Mouse (Mus musculus): ENCODE measurements around the gene Brap. TPM values are rescaled to one million over a fixed set of nuclear protein-coding genes. Genes with fewer than 3 reads are reported as not detected.

The Brap gene
- total RNA-seq, 1 experiment from 2014 or later, result 55.1 TPM

DNA sequence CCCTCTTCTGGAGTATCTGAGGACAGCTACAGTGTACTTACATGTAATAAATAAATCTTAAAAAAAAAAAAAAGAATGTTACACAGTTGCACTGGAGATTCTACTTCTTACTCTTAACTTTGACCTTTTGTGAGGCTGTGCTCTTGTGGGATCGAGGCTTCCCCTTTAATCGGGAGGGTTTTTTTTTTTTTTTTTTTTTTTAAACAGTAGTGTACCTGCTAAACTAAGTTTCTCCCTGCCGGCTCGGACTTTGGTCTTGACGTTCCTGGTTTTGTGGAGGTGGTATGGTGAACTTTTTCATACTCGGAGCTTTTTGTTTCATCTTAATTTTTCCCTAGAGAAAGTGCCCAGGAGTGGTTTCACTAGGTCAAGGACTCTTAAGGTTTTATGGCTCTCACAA lies 54.6 kb downstream of the Brap start:
- no peak for DNase-seq

DNA sequence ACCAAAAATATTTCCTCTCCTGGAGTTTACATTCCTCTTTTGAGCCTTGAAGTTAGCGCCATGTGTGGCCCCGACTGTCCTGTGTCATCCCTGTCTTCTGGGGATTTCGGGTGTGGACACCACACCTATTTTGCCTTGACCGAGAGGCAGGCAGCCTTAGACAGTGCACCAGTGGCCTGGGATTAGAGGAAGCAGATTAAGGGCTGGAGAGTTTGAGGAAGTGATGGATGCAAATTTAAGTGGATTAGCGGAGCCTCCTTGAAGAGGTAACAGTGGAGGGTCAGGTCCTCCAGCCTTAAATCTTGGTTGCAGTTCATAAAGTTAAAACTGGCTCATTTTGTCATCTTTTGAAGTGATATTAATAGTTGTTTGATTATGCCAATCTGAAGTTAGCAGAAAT lies 58.1 kb downstream of the Brap start:
- no peak for DNase-seq

DNA sequence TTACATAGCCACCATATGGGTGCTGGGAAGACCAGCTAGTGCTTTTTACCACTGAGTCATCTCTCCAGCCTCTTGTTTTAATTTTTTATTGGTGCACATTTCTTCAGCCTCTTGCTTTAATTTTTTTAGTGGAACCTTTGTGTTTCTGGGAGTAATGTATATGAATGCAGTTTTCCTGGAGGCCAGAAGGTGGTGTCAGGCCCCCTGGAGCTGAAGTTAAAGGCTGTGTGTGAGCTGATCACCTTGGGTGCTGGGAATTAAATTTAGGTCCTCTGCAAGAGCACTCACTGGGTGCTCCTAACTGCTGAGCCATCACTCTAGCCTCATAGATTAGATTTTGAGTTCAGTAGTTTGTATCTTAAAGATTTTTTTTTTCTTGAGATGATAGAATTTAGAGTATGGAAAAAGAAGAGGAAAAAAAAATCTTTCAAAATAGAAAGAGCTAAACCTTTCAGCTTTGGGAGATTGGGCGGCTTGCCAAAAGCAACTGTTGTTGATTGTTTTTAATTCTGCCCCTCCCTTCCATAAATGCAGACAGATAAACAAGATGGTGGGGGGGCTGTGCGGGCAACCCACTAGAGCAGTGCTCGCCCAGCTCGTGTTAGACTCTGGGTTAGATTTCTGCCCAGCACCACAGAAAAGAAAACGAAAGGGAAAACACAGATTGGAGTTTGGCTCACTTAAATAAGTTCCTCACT lies 60.7 kb downstream of the Brap start:
- DNase-seq, result no peak

DNA sequence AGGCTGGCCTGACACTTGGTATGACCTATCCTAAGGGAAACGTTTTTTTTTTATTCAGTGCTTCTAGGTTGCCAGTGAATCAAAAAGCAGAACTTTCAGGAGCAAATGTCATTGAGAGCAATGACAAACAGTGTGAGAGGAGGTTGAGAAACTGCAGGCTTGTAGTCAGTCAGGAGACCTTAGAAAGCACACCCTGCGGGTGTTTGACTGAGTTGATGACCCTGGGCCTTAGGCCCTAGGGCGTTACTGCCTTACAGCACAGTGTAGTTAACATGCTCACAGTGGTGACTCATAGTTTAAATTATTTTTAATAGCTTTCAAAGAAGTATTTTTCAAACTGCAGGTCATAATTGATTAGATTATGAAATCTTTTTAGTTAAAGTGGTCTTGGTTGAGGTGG lies 61.5 kb downstream of the Brap start:
- DNase-seq, result no peak

DNA sequence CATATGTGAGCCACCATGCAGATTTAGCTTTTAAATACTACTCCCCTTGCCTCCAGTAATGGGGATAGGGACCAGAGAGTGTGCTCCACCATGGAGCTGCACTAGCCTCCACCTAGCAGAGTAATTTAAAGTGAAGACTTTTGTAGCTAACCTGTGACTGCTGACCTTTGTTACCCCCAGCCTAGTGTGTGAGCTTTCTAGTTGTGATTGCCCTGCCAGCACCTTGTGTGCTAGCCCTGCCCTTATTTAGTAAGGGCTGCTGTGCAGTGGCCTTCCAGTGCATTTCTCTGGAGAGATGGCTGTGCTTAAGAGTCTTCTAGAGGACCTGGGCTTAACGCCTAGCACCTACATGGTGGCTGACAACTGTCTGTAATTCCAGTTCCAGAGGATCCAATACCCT lies 64.3 kb downstream of the Brap start:
- DNase-seq, result no peak

DNA sequence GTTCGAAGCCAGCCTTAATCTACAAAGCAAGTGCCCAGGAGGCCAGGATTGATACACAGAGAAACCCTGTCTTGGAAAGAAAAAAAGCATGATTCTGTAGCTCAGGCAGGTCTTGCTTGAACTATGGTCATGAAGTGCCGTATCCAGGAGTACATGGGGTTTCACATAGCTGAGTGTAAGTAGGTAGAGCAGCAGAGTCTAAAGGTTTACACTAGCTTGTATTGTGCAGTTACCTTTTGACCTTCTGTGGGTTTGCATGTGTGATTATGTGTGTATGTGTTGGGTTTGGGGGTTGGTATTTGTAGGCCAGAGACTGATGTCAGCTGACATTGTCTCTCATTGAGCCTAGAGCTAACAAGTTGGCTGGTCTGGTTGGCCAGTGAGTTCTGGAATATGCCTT lies 69.7 kb downstream of the Brap start:
- DNase-seq, result no peak

DNA sequence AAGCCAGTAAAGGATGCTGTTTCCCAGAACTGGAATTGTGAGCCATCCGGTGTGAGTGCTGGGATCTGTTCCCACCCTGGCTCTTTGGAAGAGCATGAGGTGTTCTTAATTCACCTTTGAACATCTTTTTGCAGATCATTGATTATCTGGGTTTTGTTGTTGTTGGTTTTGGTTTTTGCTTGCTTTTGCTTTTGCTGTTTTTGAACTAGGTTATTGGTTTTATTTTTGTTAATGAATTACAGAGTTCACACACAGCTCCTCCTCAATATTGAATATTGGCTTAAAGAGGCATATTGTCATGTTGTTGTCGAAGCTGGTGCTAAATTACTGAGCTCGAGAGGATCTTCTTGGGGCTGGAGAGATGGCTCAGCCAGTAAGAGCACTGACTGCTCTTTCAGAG lies 76.3 kb downstream of the Brap start:
- DNase-seq, result no peak

Other genes starting within 250 kb of the Brap start
- gene Tmem116, start 208.7 kb upstream of the Brap start, total RNA-seq (2021), result 5.5 and 8.1 TPM in 2 replicates
- gene Erp29, start 208.1 kb upstream of the Brap start, total RNA-seq (2021), result 96.8 and 103 TPM in 2 replicates
- gene Adam1b, start 157.1 kb upstream of the Brap start, total RNA-seq (2021), result not detected in 2 replicates
- gene Adam1a, start 115.1 kb upstream of the Brap start, total RNA-seq (2021), result 6.4 and 7.9 TPM in 2 replicates
- gene Gm42878, start 115.1 kb upstream of the Brap start, total RNA-seq (2021), result not detected in 2 replicates
- 72.2 and 105 TPM in 2 replicates for gene Mapkapk5, start 114.7 kb upstream of the Brap start, total RNA-seq (2021)
- 1,568 and 1,679 TPM in 2 replicates for gene Aldh2, start 66.7 kb upstream of the Brap start, total RNA-seq (2021)
- gene Acad12, start 41.6 kb upstream of the Brap start, total RNA-seq (2021), result 19.8 and 26.7 TPM in 2 replicates
- gene Acad10, start within 50 bp of the Brap start, total RNA-seq (2021), result 21.8 and 26.2 TPM in 2 replicates
- 172 and 216 TPM in 2 replicates for gene Atxn2, start 50.8 kb downstream of the Brap start, total RNA-seq (2021)
- gene Sh2b3, start 177.1 kb downstream of the Brap start, total RNA-seq (2021), result 36.4 and 46.0 TPM in 2 replicates
- gene Pheta1, start 188.4 kb downstream of the Brap start, total RNA-seq (2021), result 6.2 and 8.8 TPM in 2 replicates

Data from adrenal gland, postnatal 25 days (tissue).